Mouse (Mus musculus) embryonic facial prominence, embryonic 12.5 days (tissue): ENCODE measurements at regions not wholly inside any gene's neighbourhood (a gene's known extent, or its start where the extent isn't known, plus 50 kb on each side); places are given as distances from the start of the nearest gene placed in this dataset.
A peak's percentile ranks its signal among the peaks of the same experiment; 100 is the strongest.

Experiments
- ATAC-seq: fragments of 200-750 bp; cut with Nextera tagmentation; 2 replicates; pipeline ENCODE4 v1.8.0; 2017; ENCODE audit not compliant: insufficient number of reproducible peaks, insufficient read depth, low FRiP score, low TSS enrichment
- H3K27ac ChIP-seq: fragments of 300-500 bp; sonication (generic); 2 replicates; pipeline ENCODE4 v1.5.1; 2016; ENCODE audit warnings: mild to moderate bottlenecking
- H3K27me3 ChIP-seq: fragments of 300-500 bp; sonication (generic); 2 replicates; pipeline ENCODE4 v1.6.1; 2016; ENCODE audit warnings: mild to moderate bottlenecking, moderate library complexity
- H3K36me3 ChIP-seq: fragments of 300-500 bp; sonication (generic); 2 replicates; pipeline ENCODE4 v1.6.1; 2016; ENCODE audit warnings: mild to moderate bottlenecking
- H3K4me1 ChIP-seq: fragments of 300-500 bp; sonication (generic); 2 replicates; pipeline ENCODE4 v1.6.1; 2016
- H3K4me2 ChIP-seq: fragments of 300-500 bp; sonication (generic); replicated peaks from 2 replicates; pipeline ENCODE4 v1.6.1; 2016; ENCODE audit warnings: mild to moderate bottlenecking, moderate library complexity
- H3K4me3 ChIP-seq: fragments of 300-500 bp; sonication (generic); 2 replicates; pipeline ENCODE4 v1.5.1; 2016; ENCODE audit warnings: mild to moderate bottlenecking
- H3K9ac ChIP-seq: fragments of 300-500 bp; sonication (generic); 2 replicates; pipeline ENCODE4 v1.6.1; 2016; ENCODE audit warnings: mild to moderate bottlenecking, moderate library complexity
- H3K9me3 ChIP-seq: fragments of 300-500 bp; sonication (generic); 2 replicates; pipeline ENCODE4 v1.6.1; 2016; ENCODE audit warnings: mild to moderate bottlenecking, moderate library complexity
- WGBS: fragments of 180-500 bp; shearing (Covaris S2); methylation state at CpG from one replicate; pipeline ENCODE4 v1.1.7; 2016; 5-methylcytosine and 5-hydroxymethylcytosine counted together

DNA sequence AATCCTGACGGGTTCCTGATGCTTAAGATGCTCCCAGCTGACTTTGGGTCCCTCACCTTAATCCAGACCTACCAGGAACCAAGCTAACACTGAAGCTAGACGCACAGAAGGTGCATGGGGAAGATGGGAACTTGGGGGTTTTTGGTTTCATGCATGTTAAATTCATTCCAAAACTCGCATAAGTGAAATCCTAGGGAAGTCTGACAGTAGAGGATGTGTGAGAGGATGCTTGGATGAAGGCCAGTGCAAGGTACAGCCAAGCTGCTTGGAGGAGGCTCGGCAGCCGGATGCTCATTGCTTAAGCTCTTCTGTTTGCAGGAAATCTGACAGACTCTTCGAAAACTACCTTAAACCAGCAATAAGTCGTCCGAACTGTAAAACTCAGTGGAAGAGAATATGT, 355.1 kb upstream of the Map3k7 start:
- Histone ChIP-seq H3K36me3 (no peaks in the 10 kb centered on the region), H3K27me3 (no peaks in the 10 kb centered on the region)
- 67% methylated on average over 8 of the region's 8 CpGs for WGBS

DNA sequence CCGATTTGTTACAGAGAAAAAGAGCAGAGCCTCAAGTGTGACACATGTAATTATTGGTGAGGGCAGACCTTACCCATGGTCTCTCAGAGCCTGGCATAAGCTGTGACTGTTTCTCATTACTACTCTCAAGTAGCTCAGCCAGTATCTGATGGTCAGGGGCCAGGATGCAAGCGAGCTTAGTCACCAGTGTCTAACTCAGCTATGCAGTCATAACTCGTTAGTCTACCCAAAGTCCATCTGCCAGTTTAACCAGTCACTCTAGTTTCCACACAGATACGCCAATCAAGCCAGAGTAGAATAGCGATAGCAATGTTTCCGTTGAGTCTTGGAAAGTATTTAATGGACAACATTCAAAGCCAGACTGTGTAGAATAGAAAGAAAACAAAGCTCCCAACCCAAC, 354.3 kb upstream of the Map3k7 start:
- Histone ChIP-seq H3K9ac (no peak overlapping the region), H3K27ac (no peak overlapping the region), H3K4me2 (no peak overlapping the region), H3K4me3 (no peak overlapping the region), H3K27me3 (no peaks in the 10 kb centered on the region), H3K4me1 (peaks cover 20% of the 10 kb centered on the region), H3K36me3 (no peaks in the 10 kb centered on the region), H3K9me3 (no peaks in the 10 kb centered on the region)
- 64% methylated on average over 6 of the region's 6 CpGs for WGBS
- ATAC-seq = no peak

More for the DNA sequence above, 355.1 kb upstream of the Map3k7 start:
- H3K4me3 ChIP-seq = no peak overlapping the region
- H3K4me1 ChIP-seq = peaks cover 20% of the 10 kb centered on the region
- no peak overlapping the region; the same call in 1 of the 2 replicates for H3K27ac ChIP-seq
- no peak overlapping the region for H3K9ac ChIP-seq
- ATAC-seq = no peak
- H3K4me2 ChIP-seq = no peak overlapping the region
- H3K9me3 ChIP-seq = no peaks in the 10 kb centered on the region

DNA sequence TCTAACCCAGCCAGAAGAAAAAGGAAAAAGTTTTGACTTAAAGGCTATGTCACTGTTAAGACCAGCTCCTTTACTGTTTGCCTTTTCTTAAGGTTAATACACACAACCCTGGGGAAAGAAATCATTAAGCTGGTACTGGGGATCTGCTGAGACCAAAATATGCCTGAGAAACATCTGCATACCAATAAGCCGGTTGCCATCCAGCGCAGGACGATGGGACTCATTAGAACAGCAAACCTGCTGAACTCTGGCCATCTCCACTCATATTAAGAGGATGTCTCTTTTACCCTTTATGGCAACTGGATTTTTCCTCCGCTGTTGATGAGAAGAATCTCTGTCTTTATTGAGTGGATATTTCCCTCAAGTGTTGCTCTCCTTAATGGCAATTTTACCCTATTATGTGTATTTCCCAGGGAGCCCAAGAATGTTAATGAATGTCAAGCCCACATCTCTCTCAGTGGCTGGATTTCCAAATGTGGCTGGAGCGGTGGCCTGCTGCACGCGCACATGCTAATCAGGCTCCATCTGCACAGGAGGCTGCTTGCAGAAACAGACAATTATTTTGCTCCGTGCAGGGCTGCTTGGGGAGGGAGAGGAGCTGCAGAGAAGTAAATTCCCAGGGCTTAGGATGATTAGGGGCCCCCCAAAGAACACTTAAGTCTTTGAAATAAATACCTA, 351.6 kb upstream of the Map3k7 start:
- H3K27ac ChIP-seq = peak overlapping the region; percentile 66
- H3K27me3 ChIP-seq = no peaks in the 10 kb centered on the region
- no peak overlapping the region for H3K9ac ChIP-seq
- H3K4me3 ChIP-seq = no peak overlapping the region
- 22% methylated on average over 8 of the region's 8 CpGs for WGBS
- H3K36me3 ChIP-seq = no peaks in the 10 kb centered on the region
- peak; percentile 58 for ATAC-seq
- H3K9me3 ChIP-seq = no peaks in the 10 kb centered on the region
- H3K4me2 ChIP-seq = peak overlapping the region; percentile 28; the same call in 1 of the 2 replicates
- H3K4me1 ChIP-seq = peaks cover 20% of the 10 kb centered on the region

DNA sequence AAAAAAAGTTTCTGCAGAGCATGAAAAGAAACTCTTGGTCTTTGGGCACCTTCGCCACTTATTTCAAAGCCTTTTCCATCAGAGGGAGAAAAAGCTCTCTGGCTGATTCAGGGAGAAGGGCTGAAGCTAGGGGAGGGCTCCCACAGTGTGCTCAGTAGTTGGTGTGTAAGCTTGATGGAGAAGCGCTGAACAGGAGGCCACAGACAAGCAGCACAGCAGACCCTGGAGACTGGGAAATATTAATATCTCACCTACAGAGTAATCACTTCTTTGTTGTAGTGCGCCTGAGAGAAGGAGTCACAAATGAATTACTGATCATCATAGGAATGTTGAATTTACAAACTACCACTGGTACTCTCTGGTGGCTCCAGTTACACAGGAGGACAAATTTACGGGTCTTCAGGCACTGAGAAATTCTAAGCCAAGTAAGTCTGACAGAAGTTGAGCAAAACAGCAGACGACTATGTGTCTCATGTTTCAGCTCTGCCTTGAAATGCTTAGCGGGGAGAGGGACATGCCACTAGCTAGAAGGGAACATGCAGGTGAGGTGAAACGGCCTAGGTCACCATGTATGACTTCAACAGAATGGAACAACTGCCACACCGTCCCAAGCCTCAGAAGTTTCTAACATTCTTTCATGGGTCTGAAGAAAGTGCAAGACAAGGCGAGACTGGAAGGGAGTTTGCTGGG, 350.9 kb upstream of the Map3k7 start:
- Histone ChIP-seq H3K27me3 (no peaks in the 10 kb centered on the region), H3K36me3 (no peaks in the 10 kb centered on the region), H3K9me3 (no peaks in the 10 kb centered on the region), H3K4me3 (no peak overlapping the region), H3K9ac (no peak overlapping the region), H3K4me1 (peaks cover 23% of the 10 kb centered on the region), H3K4me2 (peak overlapping the region; percentile 28), H3K27ac (peak overlapping the region; percentile 66)
- peak; percentile 52; the same call in 1 of the 2 replicates for ATAC-seq
- 27% methylated on average over 9 of the region's 9 CpGs for WGBS

DNA sequence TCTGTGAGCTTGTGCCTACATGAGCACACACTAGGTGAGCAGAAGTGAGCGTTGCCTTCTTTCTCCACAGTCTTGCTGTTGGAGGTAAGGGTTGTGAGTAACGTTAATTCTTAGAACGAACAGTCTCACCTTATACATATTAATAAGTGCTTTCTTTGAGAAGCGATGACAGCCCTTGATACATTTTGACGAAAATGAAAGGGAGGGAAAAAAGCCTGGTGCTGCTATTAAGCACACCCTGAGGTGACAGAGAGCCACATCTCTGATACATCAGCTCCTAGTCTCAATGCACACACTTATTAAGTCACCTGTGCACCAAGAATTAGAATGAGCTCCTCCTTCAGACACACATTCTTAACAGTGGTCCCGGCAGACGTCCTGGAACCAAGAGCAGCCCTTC, 346.3 kb upstream of the Map3k7 start:
- Histone ChIP-seq H3K9me3 (no peaks in the 10 kb centered on the region), H3K9ac (no peak overlapping the region), H3K27ac (no peak overlapping the region), H3K4me2 (no peak overlapping the region), H3K36me3 (no peaks in the 10 kb centered on the region), H3K4me1 (peaks cover 15% of the 10 kb centered on the region), H3K4me3 (no peak overlapping the region), H3K27me3 (no peaks in the 10 kb centered on the region)
- no peak for ATAC-seq
- WGBS = 78% methylated on average over 7 of the region's 7 CpGs

DNA sequence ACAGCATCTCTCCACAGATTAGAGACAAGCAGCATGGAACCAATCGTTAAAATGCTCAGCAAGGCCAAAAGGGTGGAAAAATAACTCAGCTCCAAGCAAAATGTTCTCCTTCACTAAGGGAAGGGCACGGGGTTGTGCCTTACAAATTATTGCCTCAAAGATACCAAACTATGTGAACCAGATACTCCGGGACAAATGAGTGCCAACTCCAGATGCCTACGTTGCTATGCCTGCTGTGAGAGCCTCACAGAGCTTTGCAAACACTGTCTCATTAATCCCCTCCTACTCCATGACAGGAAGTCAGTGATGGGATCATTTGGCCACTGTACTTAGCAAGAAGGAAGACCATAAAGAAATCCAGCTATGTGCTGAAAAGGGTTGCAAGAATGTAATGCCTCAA, 345.9 kb upstream of the Map3k7 start:
- ATAC-seq = no peak
- no peak overlapping the region for H3K27ac ChIP-seq
- 58% methylated on average over 4 of the region's 4 CpGs for WGBS

DNA sequence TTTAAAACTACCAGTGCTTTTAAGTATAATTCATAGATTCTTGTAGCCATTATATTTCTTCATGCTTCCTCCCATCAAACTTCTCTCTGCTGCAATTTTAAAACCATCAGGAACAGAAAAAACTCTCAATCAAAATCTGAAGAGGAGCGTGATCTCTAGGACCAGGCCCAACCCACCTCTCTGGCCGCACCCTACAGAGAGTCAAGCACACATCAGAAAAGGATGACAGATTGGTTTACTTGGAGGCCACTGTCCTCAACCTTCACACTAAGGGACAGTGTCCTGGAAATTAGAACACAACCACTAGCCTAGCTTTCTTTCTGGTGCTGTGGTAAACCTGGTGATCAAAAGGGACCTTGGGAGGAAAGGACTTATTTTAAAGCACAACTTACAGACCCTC, 342.7 kb upstream of the Map3k7 start:
- Histone ChIP-seq H3K4me3 (no peak overlapping the region), H3K27ac (no peak overlapping the region), H3K4me2 (no peak overlapping the region), H3K9ac (no peak overlapping the region), H3K27me3 (no peaks in the 10 kb centered on the region), H3K36me3 (no peaks in the 10 kb centered on the region), H3K4me1 (0 out of 2 replicates have a peak, but pooled peaks cover 3% of the 10 kb centered on the region), H3K9me3 (no peaks in the 10 kb centered on the region)
- no peak for ATAC-seq
- 85% methylated on average over 2 of the region's 2 CpGs for WGBS

More for the DNA sequence above, 345.9 kb upstream of the Map3k7 start:
- Histone ChIP-seq H3K9me3 (no peaks in the 10 kb centered on the region), H3K36me3 (no peaks in the 10 kb centered on the region), H3K9ac (no peak overlapping the region), H3K4me2 (no peak overlapping the region), H3K4me1 (peaks cover 11% of the 10 kb centered on the region), H3K27me3 (no peaks in the 10 kb centered on the region), H3K4me3 (no peak overlapping the region)

DNA sequence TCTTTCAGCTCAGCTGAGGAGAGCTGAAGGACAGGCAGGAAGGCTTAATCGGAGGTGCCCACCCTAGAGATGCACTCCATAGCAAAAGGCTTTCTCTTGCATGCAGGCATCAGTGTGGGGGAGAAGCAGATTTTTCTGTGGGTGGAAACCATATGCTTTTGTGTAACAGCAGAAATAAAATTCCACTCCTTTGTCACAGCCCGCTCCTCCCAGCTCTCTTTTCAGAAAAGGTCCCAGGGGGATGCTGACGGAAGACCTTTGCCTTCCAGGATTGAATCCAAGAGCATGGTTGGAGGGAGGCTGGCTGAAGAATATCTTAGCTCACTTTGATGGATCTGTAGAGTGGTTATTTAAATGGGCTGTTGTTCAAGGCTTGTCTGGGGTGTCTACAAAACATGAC, 336.8 kb upstream of the Map3k7 start:
- WGBS = 62% methylated on average over 3 of the region's 3 CpGs
- no peaks in the 10 kb centered on the region for H3K27me3 ChIP-seq

DNA sequence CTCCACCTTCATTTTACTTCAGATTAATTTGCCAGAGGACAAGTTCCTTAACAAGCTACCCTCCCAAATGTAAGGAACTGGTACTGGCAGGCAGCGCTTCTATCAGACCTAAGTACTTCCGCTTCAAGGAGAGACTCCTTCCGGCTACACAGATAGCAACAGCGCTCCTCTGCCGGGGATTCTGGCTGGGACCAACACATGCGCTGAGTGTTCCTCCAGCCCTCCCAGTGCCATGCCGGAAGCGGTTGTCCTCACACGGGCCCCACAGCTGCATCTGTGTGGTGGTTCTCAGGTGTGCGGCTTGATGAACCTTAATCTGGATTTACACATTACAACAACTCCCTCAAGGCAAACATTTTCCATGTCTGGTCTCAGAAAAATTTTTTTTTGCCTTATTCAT, 336.1 kb upstream of the Map3k7 start:
- H3K9me3 ChIP-seq = no peaks in the 10 kb centered on the region
- no peak overlapping the region for H3K4me2 ChIP-seq
- ATAC-seq = no peak
- H3K27ac ChIP-seq = no peak overlapping the region
- H3K4me3 ChIP-seq = no peak overlapping the region
- H3K27me3 ChIP-seq = no peaks in the 10 kb centered on the region
- H3K4me1 ChIP-seq = no peaks in the 10 kb centered on the region
- H3K9ac ChIP-seq = no peak overlapping the region
- no peaks in the 10 kb centered on the region for H3K36me3 ChIP-seq
- WGBS = 93% methylated on average over 10 of the region's 10 CpGs

More for the DNA sequence above, 336.8 kb upstream of the Map3k7 start:
- Histone ChIP-seq H3K9me3 (no peaks in the 10 kb centered on the region), H3K36me3 (no peaks in the 10 kb centered on the region), H3K4me2 (no peak overlapping the region), H3K9ac (no peak overlapping the region), H3K4me3 (no peak overlapping the region), H3K4me1 (no peaks in the 10 kb centered on the region), H3K27ac (no peak overlapping the region)
- no peak for ATAC-seq

DNA sequence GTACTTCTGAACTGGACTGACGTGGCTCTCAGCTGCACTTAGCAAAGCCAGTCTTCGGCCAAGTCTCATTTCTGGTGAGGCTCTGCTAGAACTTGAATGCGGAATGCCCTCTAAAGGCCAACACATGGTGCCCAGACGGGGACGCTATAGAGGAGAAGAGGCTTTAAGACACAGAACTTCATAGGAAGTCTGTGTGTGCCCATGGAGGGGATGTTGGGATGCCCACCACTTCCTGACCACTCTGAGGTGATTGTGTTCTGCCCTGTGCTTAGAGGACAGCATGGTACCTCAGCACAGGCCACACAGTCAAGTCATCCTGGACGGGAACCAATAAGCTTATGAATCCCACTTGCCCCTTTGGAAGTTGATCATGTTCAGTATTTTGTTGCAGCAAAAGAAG, 325.3 kb upstream of the Map3k7 start:
- H3K27ac ChIP-seq = no peak overlapping the region
- no peaks in the 10 kb centered on the region for H3K9me3 ChIP-seq
- no peaks in the 10 kb centered on the region for H3K36me3 ChIP-seq
- no peak overlapping the region for H3K4me3 ChIP-seq
- 89% methylated on average over 6 of the region's 6 CpGs for WGBS
- no peaks in the 10 kb centered on the region for H3K27me3 ChIP-seq
- no peak overlapping the region for H3K4me2 ChIP-seq
- no peaks in the 10 kb centered on the region for H3K4me1 ChIP-seq
- H3K9ac ChIP-seq = no peak overlapping the region
- ATAC-seq = no peak

DNA sequence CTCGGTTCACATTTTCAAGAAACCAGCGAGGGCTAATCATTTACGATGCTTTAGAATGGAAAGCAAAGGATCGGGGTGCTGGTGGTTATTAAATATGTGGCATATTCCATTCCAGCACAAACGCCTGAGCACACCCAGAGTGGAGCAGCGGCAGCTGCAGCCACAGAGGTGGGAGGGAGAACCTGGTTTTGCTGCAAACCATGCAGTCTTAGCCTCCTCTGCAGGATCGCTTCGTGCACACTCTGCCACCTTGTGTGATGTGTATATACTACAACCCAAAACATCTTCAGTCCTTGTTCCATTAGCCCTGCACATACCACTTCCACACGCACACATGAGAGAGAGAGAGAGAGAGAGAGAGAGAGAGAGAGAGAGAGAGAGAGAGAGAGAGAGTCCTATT, 321.7 kb upstream of the Map3k7 start:
- H3K27me3 ChIP-seq = no peaks in the 10 kb centered on the region
- H3K4me3 ChIP-seq = no peak overlapping the region
- no peaks in the 10 kb centered on the region for H3K36me3 ChIP-seq
- WGBS = 61% methylated on average over 9 of the region's 9 CpGs
- H3K9ac ChIP-seq = no peak overlapping the region
- no peaks in the 10 kb centered on the region for H3K4me1 ChIP-seq
- H3K27ac ChIP-seq = no peak overlapping the region
- no peak overlapping the region for H3K4me2 ChIP-seq
- H3K9me3 ChIP-seq = no peaks in the 10 kb centered on the region
- ATAC-seq = peak; percentile 86; the same call in 1 of the 2 replicates

DNA sequence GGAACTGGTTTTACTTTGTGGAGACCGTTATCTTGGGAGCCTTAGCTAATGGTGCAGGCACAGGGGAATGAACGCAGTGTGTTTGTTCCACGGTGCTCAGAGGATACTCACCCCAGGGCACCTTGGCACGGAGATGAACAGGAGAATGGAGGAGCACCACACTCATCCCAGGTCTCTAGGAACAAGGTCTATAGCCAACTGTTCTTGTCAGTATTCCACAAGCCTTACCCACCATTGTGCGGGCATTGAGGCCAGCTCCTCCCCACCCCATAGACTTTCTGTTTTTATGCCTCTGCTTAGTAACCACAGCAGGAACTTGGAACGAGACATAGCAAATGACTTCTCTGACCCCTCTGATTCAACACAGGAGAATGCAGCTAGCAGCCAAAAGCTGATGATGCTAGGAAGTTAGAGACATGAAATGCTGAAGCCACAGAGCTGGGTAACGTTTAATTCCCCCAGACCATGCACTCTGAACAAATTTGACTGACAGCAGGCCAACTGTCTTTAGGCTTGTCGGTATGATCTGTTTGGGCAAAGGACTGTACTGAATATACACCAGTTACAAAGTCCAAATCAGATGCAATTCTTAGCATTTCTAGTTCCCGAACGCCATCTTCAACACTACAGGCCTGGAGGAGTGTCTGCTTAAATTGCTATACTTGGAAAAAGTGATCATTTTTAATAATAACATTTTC, 321.2 kb upstream of the Map3k7 start:
- ATAC-seq = no peak
- Histone ChIP-seq H3K36me3 (no peaks in the 10 kb centered on the region), H3K27me3 (no peaks in the 10 kb centered on the region), H3K4me3 (no peak overlapping the region), H3K4me1 (no peaks in the 10 kb centered on the region), H3K4me2 (no peak overlapping the region), H3K27ac (no peak overlapping the region), H3K9me3 (no peaks in the 10 kb centered on the region), H3K9ac (no peak overlapping the region)
- 62% methylated on average over 10 of the region's 10 CpGs for WGBS
